Mouse (Mus musculus) hindbrain, embryonic 12.5 days (tissue): ENCODE results near the gene Btbd9. TPM values are rescaled to one million over a fixed set of nuclear protein-coding genes. Genes with fewer than 3 reads are reported as not detected.
"Not testable (repeated sequence)": the region's sequence is repeated elsewhere in the genome, so short reads cannot be mapped to it uniquely, and the experiment has no call there.

Source experiments
- ATAC-seq: fragments of 200-750 bp; cut with Nextera tagmentation; 2 replicates; pipeline ENCODE4 v1.8.0; 2017; ENCODE audit warnings: moderate TSS enrichment; ENCODE audit not compliant: low FRiP score
- H3K27ac ChIP-seq: fragments of 300-500 bp; sonication (generic); 2 replicates; pipeline ENCODE4 v1.5.1; 2016; ENCODE audit warnings: mild to moderate bottlenecking
- H3K27me3 ChIP-seq: fragments of 300-500 bp; sonication (generic); 2 replicates; pipeline ENCODE4 v1.6.1; 2016; ENCODE audit warnings: mild to moderate bottlenecking
- H3K36me3 ChIP-seq: fragments of 300-500 bp; sonication (generic); 2 replicates; pipeline ENCODE4 v1.6.1; 2016; ENCODE audit warnings: mild to moderate bottlenecking
- H3K4me1 ChIP-seq: fragments of 300-500 bp; sonication (generic); 2 replicates; pipeline ENCODE4 v1.6.1; 2016
- H3K4me2 ChIP-seq: fragments of 300-500 bp; sonication (generic); replicated peaks from 2 replicates; pipeline ENCODE4 v1.6.1; 2016; ENCODE audit warnings: mild to moderate bottlenecking
- H3K4me3 ChIP-seq: fragments of 300-500 bp; sonication (generic); 2 replicates; pipeline ENCODE4 v1.5.1; 2016; ENCODE audit warnings: mild to moderate bottlenecking
- H3K9ac ChIP-seq: fragments of 300-500 bp; sonication (generic); 2 replicates; pipeline ENCODE4 v1.6.1; 2016; ENCODE audit warnings: mild to moderate bottlenecking, moderate library complexity
- H3K9me3 ChIP-seq: fragments of 300-500 bp; sonication (generic); replicated peaks from 2 replicates; pipeline ENCODE4 v1.6.1; 2016; ENCODE audit warnings: mild to moderate bottlenecking
- WGBS: fragments of 180-500 bp; shearing (Covaris S2); methylation state at CpG from one replicate; pipeline ENCODE4 v1.1.7; 2016; 5-methylcytosine and 5-hydroxymethylcytosine counted together
- polyA plus RNA-seq: library from polyadenylated mRNA; unstranded; fragments of >200 nt; fragmentation: Nextera tagmentation; extraction: Ambion mirVana; gene quantifications from 2 replicates; pipeline ENCODE4 v1.2.1, GENCODE M21; 2016

Btbd9 gene
- polyA plus RNA-seq = 100 and 106 TPM in 2 replicates

- Histone ChIP-seq H3K27ac (peak within 1 kb of the TSS; percentile 88), H3K27me3 (no peaks in the 10 kb centered on the region), H3K9ac (peak within 1 kb of the TSS; percentile 84), H3K4me1 (peaks cover 22% of the 10 kb centered on the region), H3K4me2 (peak within 1 kb of the TSS; percentile 71), H3K36me3 (no peaks in the 10 kb centered on the region), H3K4me3 (peak within 1 kb of the TSS; percentile 68), H3K9me3 (no peaks in the 10 kb centered on the region)
- under 1% methylated on average over 78 of the region's 94 CpGs for WGBS
- peak; percentile 94 for ATAC-seq
These were observed at the start of gene Btbd9 for GRCm38 (mm10) chr17:30575941-30576773. TSS of gene Btbd9 (minus strand) at chr17:30576488.

- H3K9ac ChIP-seq, H3K27me3 ChIP-seq, H3K9me3 ChIP-seq, H3K27ac ChIP-seq, H3K4me1 ChIP-seq, ATAC-seq, H3K4me2 ChIP-seq, H3K4me3 ChIP-seq, H3K36me3 ChIP-seq: not testable (repeated sequence)
- WGBS = no CpG with 5 or more reads among the region's 20 CpGs
These were observed 47.8 kb upstream of the Btbd9 start, which contains the start of gene Dnah8 for GRCm38 (mm10) chr17:30624132-30624531. TSS of gene Dnah8 (plus strand) at chr17:30624354.

GRCm38 (mm10) chr17:30623200-30623599 is 46.9 kb upstream of the Btbd9 start:
- Histone ChIP-seq H3K27me3 (no peaks in the 10 kb centered on the region), H3K9me3 (no peaks in the 10 kb centered on the region), H3K27ac (no peak overlapping the region), H3K36me3 (no peaks in the 10 kb centered on the region), H3K4me1 (no peaks in the 10 kb centered on the region), H3K4me3 (no peak overlapping the region), H3K9ac (no peak overlapping the region), H3K4me2 (no peak overlapping the region)
- WGBS = 86% methylated on average over 3 of the region's 3 CpGs
- ATAC-seq = no peak

GRCm38 (mm10) chr17:30621450-30621849 is 45.2 kb upstream of the Btbd9 start:
- H3K9me3 ChIP-seq = no peaks in the 10 kb centered on the region
- H3K27ac ChIP-seq = no peak overlapping the region
- WGBS = 68% methylated on average over 4 of the region's 4 CpGs
- no peaks in the 10 kb centered on the region for H3K4me1 ChIP-seq
- no peak for ATAC-seq
- H3K27me3 ChIP-seq = no peaks in the 10 kb centered on the region
- no peak overlapping the region for H3K4me2 ChIP-seq
- H3K4me3 ChIP-seq = no peak overlapping the region
- H3K36me3 ChIP-seq = no peaks in the 10 kb centered on the region
- no peak overlapping the region for H3K9ac ChIP-seq

- Histone ChIP-seq H3K9ac (no peak overlapping the region), H3K4me2 (no peak overlapping the region), H3K9me3 (no peaks in the 10 kb centered on the region), H3K4me3 (no peak overlapping the region), H3K4me1 (no peaks in the 10 kb centered on the region), H3K36me3 (no peaks in the 10 kb centered on the region), H3K27ac (no peak overlapping the region), H3K27me3 (no peaks in the 10 kb centered on the region)
- ATAC-seq = no peak
- WGBS = 81% methylated on average over 2 of the region's 2 CpGs
These were observed 44.3 kb upstream of the Btbd9 start for GRCm38 (mm10) chr17:30620548-30620947.

- Histone ChIP-seq H3K36me3 (no peaks in the 10 kb centered on the region), H3K4me2 (no peak overlapping the region), H3K4me3 (no peak overlapping the region), H3K27ac (no peak overlapping the region), H3K27me3 (no peaks in the 10 kb centered on the region), H3K4me1 (no peaks in the 10 kb centered on the region), H3K9ac (no peak overlapping the region), H3K9me3 (no peaks in the 10 kb centered on the region)
- ATAC-seq = no peak
- WGBS = 71% methylated on average over 2 of the region's 2 CpGs
These were observed 42.9 kb upstream of the Btbd9 start for GRCm38 (mm10) chr17:30619153-30619552.

- no peak overlapping the region for H3K9ac ChIP-seq
- no peak for ATAC-seq
- WGBS = 92% methylated on average over 3 of the region's 3 CpGs
- H3K36me3 ChIP-seq = no peaks in the 10 kb centered on the region
- no peak overlapping the region for H3K4me2 ChIP-seq
- H3K27ac ChIP-seq = no peak overlapping the region
- H3K9me3 ChIP-seq = no peaks in the 10 kb centered on the region
- no peak overlapping the region for H3K4me3 ChIP-seq
- no peaks in the 10 kb centered on the region for H3K4me1 ChIP-seq
- H3K27me3 ChIP-seq = no peaks in the 10 kb centered on the region
These were observed 42.0 kb upstream of the Btbd9 start for GRCm38 (mm10) chr17:30618136-30618891.

GRCm38 (mm10) chr17:30616203-30616602 is 39.9 kb upstream of the Btbd9 start:
- Histone ChIP-seq H3K9me3 (no peaks in the 10 kb centered on the region), H3K36me3 (no peaks in the 10 kb centered on the region), H3K27ac (no peak overlapping the region), H3K4me3 (no peak overlapping the region), H3K27me3 (no peaks in the 10 kb centered on the region), H3K9ac (no peak overlapping the region), H3K4me2 (no peak overlapping the region), H3K4me1 (peaks cover 7% of the 10 kb centered on the region)
- ATAC-seq = no peak
- 86% methylated on average over 5 of the region's 5 CpGs for WGBS

- Histone ChIP-seq H3K9ac (no peak overlapping the region), H3K27me3 (no peaks in the 10 kb centered on the region), H3K4me2 (no peak overlapping the region), H3K36me3 (no peaks in the 10 kb centered on the region), H3K9me3 (no peaks in the 10 kb centered on the region), H3K27ac (no peak overlapping the region), H3K4me3 (no peak overlapping the region), H3K4me1 (peaks cover 17% of the 10 kb centered on the region)
- no peak for ATAC-seq
These were observed 37.1 kb upstream of the Btbd9 start for GRCm38 (mm10) chr17:30613350-30613749.

GRCm38 (mm10) chr17:30612075-30612859 is 36.0 kb upstream of the Btbd9 start:
- Histone ChIP-seq H3K4me2 (peak overlapping the region; percentile 63), H3K4me1 (peaks cover 24% of the 10 kb centered on the region), H3K9me3 (no peaks in the 10 kb centered on the region), H3K4me3 (peak overlapping the region; percentile 50), H3K36me3 (no peaks in the 10 kb centered on the region), H3K27ac (peak overlapping the region; percentile 72; the same call in 1 of the 2 replicates), H3K9ac (peak overlapping the region; percentile 66), H3K27me3 (no peaks in the 10 kb centered on the region)
- peak; percentile 100 for ATAC-seq
- under 1% methylated on average over 34 of the region's 34 CpGs for WGBS

GRCm38 (mm10) chr17:30611221-30612074 is 35.2 kb upstream of the Btbd9 start:
- Histone ChIP-seq H3K4me1 (peaks cover 26% of the 10 kb centered on the region), H3K27me3 (no peaks in the 10 kb centered on the region), H3K36me3 (no peaks in the 10 kb centered on the region), H3K9ac (peak overlapping the region; percentile 66), H3K9me3 (no peaks in the 10 kb centered on the region), H3K4me2 (peak overlapping the region; percentile 63), H3K4me3 (peak overlapping the region; percentile 50), H3K27ac (peak overlapping the region; percentile 72; the same call in 1 of the 2 replicates)
- ATAC-seq = no peak
- 28% methylated on average over 18 of the region's 18 CpGs for WGBS
